Mouse (Mus musculus): ENCODE results near the gene Atxn7. TPM values are rescaled to one million over a fixed set of nuclear protein-coding genes. Genes with fewer than 3 reads are reported as not detected.
A peak's percentile ranks its signal among the peaks of the same experiment; 100 is the strongest.
"Not testable (repeated sequence)": the region's sequence is repeated elsewhere in the genome, so short reads cannot be mapped to it uniquely, and the experiment has no call there.

Gene Atxn7
- polyA plus RNA-seq, 2 experiments from 2014 or later: 12.0 to 13.9 TPM

DNA sequence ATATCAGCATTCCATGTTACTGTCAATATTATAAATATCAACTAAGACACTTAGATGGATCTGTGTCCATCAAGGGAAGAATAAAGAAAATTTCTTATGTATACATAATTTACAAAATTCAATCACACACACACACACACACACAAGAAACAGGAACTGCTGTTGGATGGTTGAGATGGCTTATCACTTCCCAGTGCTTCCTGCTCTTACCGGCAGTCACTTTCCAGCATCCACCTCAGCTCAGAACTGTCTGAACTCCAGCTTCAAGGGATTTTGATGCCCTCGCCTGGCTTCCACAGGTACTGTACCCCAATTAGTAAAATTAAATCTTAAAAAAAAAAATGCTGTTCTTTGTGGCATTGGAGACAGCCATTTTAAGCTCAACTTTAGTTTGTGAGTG lies 27.2 kb downstream of the Atxn7 start:
- no peak for ATAC-seq

GRCm38 (mm10) chr14:13990741-13991140 lies 29.5 kb downstream of the Atxn7 start:
- ATAC-seq: no peak

DNA sequence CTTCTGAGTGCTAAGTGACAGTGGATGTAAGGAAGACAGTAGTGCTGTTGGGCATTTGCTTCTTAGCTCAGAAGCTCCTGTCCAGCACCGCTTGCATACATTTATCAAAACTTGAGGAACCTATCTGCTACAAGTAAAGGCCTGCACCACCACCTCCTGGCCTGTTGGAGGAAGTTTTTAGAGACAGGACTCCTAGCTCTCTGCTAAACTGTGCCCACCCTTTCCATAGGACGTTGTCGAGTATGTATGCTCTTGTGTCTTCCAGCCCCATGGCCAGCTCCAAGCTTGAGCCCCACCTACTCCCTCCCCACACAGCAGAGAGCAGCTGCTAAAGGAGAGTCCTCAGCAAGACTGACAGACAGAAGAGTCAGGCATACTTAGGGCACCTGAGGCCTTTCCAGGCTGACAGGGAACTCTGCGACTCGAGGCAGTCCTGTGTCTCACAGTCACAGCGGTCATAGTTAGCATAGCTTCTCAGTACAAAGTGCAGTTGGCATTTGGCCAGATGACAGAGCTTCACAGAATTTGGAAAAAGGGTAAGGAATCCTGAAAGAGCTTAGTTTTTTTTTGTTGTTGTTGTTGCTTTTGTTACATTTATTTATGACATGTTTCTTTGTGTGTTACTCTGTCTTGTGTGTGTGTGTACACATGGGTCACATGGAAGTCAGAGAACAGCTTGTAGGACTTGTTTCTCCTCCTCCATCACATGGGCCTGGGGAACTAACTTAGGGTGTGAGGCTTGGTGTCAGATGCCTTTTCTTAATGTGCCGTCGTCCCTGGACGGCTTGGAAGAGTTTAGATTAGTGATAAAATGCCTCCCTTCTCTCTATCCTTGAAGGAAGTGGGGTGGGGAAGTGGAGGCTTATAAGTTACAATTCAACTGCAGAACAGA lies 34.2 kb downstream of the Atxn7 start:
- no peak for ATAC-seq

GRCm38 (mm10) chr14:14002771-14003170 lies 41.5 kb downstream of the Atxn7 start:
- no peak for ATAC-seq

DNA sequence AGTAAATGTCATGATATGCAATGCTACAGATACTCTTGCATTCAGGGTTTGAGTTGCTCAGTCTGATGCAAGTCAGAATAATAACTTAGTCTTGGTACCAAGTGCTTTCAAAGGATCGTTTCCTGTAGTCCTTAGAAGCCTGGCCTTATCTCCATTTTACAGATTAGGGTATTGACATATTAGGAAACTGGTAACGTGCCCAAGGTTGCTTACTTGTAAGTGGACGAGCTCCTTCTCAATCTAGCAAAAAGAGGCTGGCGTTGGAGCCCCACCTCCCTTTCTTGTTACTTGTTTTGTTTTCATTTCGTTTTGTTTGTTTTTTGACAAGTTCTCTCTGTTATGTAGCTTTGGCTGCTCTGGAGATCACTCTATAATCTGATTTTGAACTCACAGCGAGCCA lies 48.5 kb downstream of the Atxn7 start:
- ATAC-seq: no peak

- peak; percentile 83 for ATAC-seq
Observed at GRCm38 (mm10) chr14:14012383-14013251, 51.4 kb downstream of the Atxn7 start.

DNA sequence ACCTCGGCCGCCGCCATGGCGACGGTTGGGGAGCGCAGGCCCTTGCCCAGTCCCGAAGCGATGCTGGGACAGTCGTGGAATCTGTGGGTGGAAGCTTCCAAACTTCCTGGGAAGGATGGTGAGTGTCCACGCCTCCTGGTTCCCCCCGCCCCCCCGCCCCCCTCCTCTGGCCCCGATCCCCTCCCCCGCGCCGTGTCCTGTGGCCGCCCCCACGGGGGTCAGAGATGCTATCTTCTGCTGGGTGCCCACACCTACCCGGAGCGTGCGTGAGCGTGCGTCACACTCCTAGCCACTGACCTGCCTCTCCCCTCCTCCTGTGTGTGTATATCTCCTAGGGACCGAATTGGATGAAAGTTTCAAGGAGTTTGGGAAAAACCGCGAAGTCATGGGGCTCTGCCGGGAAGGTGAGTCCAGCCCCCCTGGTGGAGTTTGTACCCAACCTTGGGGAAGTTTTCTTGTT lies 52.0 kb downstream of the Atxn7 start:
- peak; percentile 19 for ATAC-seq

DNA sequence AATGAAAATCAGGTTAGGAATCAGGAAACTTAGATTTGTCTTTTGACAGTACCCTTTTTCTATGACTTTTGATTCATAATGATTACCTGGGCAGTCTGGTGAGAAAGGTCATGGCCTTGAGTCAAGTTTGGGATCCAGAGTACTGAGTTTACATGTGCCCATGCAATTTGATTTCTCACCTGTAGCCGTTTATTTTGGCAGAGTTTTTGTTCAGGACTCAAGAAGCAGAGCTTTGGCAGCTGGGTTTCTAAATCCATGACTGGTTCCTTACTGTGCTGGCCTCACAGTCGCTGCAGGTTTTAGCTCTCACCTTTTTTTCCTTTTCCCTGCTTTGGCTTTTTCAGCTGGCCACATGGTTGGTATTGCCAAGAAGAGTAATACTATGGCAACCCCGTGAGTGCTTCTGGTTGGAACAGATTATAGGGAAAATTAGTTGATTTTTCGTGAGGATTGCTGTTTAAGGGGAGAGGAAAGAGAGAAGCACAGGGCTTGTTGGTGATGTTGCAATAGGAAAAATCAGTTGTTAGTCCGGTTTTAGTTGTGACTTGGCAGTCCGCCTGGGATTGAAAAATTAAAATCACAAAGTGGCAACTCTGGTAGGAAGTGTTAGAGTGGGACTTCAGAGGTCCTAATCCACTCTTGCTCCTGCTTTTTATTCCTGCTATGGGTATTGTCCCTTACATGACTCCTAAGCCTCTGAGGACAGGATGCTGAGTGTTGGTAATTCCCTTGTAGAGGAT lies 53.6 kb downstream of the Atxn7 start:
- ATAC-seq: no peak

DNA sequence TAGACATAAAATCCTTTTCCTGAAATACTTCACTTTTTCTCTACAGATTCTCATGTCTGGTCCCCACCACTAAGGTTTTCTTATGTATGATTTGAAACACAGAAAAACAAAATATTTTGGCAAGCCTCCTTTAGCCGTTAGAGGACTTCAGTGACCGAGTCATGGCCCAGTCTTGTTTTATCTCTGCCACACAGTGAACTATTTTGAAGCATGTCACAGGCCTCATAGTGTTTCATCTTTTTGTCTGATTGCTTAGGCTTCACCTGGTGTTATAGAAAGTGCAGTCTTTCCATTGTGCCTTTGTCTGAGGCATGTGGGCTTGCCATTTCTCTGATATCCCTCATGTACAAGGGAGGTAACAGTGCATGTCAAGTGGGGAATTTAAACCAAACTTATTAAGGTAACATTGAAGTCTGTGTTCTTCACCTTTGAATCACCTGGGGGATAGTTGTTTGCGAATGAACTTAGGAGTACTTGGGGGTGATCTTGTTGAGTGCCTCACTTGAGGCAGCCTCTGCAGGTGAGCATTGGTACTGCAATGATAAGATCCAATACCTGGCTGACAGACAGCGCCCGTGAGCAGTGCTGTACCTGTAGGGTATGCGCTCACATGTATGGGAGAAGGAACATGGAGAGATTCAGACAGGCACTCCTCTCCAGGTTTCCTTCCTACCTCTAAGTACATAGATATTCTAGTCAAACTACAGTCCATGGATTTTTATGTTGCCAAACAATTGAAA lies 58.1 kb downstream of the Atxn7 start:
- peak; percentile 97 for ATAC-seq

GRCm38 (mm10) chr14:14021244-14021643 lies 60.0 kb downstream of the Atxn7 start:
- no peak for ATAC-seq

DNA sequence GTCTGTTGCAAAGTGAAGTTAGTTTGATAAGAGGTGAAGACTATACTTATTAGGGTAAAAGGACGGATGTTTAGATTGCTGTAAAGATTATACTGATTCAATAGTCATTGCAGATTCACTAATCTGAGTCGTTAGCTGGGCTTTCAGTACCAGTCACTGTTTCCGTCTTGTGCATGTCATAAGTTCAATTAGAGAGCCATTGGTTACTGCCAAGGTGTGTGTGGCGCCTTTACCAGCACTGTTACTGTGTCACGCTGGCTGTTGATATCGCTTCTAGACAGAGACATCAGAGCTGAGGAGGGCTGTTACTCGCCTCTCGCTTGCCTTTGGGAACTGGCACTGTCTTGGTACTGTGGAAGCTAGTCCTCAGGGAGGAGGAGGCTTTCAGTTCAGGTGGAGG lies 64.6 kb downstream of the Atxn7 start:
- peak; percentile 87 for ATAC-seq

- ATAC-seq: no peak
Observed at GRCm38 (mm10) chr14:14030621-14031020, 69.4 kb downstream of the Atxn7 start.

GRCm38 (mm10) chr14:14032842-14033241 lies 71.6 kb downstream of the Atxn7 start:
- ATAC-seq: no peak

- ATAC-seq: no peak
Observed at GRCm38 (mm10) chr14:14036352-14036751, 75.1 kb downstream of the Atxn7 start.

- no peak for ATAC-seq
Observed at GRCm38 (mm10) chr14:14038233-14038632, 77.0 kb downstream of the Atxn7 start.

- peak; percentile 99 for ATAC-seq
Observed at GRCm38 (mm10) chr14:14042336-14042735, 81.1 kb downstream of the Atxn7 start.

DNA sequence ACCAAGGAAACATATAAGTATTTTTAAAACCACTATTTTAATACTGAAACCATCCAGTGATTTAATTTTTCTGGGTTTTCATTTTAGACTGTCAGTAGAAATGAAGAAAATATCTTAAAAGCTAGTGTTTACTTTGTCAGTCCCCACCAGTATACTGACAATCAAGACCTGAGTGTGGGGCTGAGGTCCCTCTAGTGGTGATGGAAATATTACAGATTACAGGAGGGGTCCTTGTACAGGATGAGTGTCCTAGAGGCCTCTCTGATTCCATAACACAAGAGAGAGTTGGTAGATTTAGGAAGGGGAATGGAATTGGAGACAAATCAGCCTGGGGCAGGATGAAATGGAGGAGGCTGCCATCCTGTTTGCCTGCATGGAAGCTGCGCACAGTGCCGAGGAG lies 93.1 kb downstream of the Atxn7 start:
- ATAC-seq: peak; percentile 91

DNA sequence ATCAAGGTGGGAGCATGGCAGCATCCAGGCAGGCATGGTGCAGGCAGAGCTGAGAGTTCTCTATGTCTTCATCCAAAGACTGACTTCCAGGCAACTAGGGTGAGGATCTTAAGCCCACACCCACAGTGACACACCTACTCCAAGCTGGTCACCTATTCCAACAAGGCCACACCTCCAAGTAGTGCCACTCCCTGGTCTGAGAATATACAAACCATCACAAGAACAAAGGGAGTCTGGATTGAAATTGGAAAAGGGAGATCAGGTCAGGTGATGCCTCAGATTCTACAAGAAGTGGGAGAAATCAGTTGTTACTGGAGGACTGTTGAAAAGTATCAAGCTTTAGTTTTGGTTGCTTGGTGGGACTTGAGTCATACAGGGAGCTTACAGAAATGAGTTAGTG lies 98.4 kb downstream of the Atxn7 start:
- not testable (repeated sequence) for ATAC-seq

DNA sequence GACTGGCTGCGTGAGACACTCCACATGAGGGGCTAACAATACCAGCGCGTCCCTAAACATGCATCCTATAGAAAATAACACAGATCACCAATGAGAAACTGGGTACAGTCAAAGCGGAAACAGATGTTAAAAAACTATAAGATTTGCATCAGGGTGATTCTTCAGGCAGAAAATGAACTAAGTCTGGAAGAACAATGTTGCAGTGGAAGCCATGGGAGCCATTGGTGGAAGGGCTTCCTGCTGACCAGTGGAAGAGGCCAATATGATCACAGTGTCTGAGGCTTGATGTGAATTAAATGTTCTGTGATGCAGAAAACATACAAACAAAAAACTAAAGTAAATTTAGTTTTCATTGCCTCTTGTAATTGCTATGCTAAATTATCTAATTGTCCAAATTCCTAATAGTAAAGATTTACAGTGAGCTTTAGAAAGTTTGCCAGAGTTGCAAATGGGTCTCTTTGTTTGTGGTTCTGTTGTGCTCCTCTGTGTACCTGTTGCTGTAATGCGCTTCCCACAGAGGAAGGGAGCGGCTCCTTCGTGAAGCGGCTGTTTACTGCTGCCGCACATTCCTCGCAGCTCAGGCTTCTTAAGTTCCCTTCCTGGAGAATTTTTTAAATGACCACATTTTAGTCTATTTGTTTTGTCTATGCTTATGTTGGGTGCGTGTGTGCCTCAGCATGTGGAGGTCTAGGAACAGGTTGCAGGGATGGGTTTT lies 101.4 kb downstream of the Atxn7 start:
- no peak for ATAC-seq

- ATAC-seq: no peak
Observed at GRCm38 (mm10) chr14:14063382-14063781, 102.1 kb downstream of the Atxn7 start.

GRCm38 (mm10) chr14:14064486-14065141 lies 103.4 kb downstream of the Atxn7 start:
- no peak for ATAC-seq
